22 mouse cellular contexts compared by ENCODE assay signal in genomic region chr2:128032111-128032510, GRCm38 (mm10).
A peak's percentile ranks its signal among the peaks of the same experiment; 100 is the strongest.
DNase-seq lines count a peak whose midpoint lies in the region; ATAC-seq lines count a peak whose summit lies in the region.
"Had no signal": no experiment of that assay in that cellular context is flagged by ENCODE, and none has a peak within 500 bp of the region (broad histone marks: within the 10 kb centered on the region; RNA-seq: fewer than 3 reads in every experiment).

No protein-coding gene starts in this region.

- no peak overlapping the region for H3K4me3 ChIP-seq in kidney, embryonic 14.5 days (ENCODE audit: low read length)
- H3K4me3 ChIP-seq: embryonic facial prominence, embryonic 15.5 days; forebrain, embryonic 10.5 days; heart, embryonic 12.5 days; hindbrain, embryonic 15.5 days; lung, embryonic 15.5 days; neural tube, embryonic 13.5 days had no signal

- no peaks in the 10 kb centered on the region for H3K4me1 ChIP-seq in kidney, embryonic 14.5 days (ENCODE audit: control insufficient read depth, insufficient read depth, low read length)
- H3K4me1 ChIP-seq: embryonic facial prominence, embryonic 15.5 days; heart, embryonic 12.5 days; hindbrain, embryonic 15.5 days; lung, embryonic 15.5 days; neural tube, embryonic 13.5 days had no signal

- 7% methylated on average over 4 of the region's 4 CpGs for WGBS in kidney, embryonic 14.5 days

- H3K27ac ChIP-seq in kidney, embryonic 14.5 days (ENCODE audit: low read depth, low read length): no peak overlapping the region
- H3K27ac ChIP-seq: embryonic facial prominence, embryonic 15.5 days; forebrain, embryonic 10.5 days; hindbrain, embryonic 15.5 days; lung, embryonic 15.5 days; neural tube, embryonic 13.5 days had no signal

- no peak overlapping the region for H3K4me2 ChIP-seq in kidney, embryonic 14.5 days (replicated peaks; ENCODE audit: low read depth, low read length)
- H3K4me2 ChIP-seq: embryonic facial prominence, embryonic 15.5 days; heart, embryonic 12.5 days; hindbrain, embryonic 15.5 days; liver, embryonic 11.5 days; lung, embryonic 15.5 days; neural tube, embryonic 13.5 days had no signal

- ATAC-seq in kidney, embryonic 14.5 days (ENCODE audit: low FRiP score, low TSS enrichment): no peak
- ATAC-seq: CD4-positive, CD25-positive, alpha-beta regulatory T cell, adult 4 months had no signal

- no peaks in the 10 kb centered on the region for H3K27me3 ChIP-seq in kidney, embryonic 14.5 days (ENCODE audit: control insufficient read depth, insufficient read depth, low read length)
- H3K27me3 ChIP-seq: embryonic facial prominence, embryonic 15.5 days; heart, embryonic 12.5 days; hindbrain, embryonic 15.5 days; lung, embryonic 15.5 days; neural tube, embryonic 13.5 days had no signal

- no peaks in the 10 kb centered on the region for H3K36me3 ChIP-seq in kidney, embryonic 14.5 days (ENCODE audit: control insufficient read depth, insufficient read depth, low read length)
- H3K36me3 ChIP-seq: embryonic facial prominence, embryonic 15.5 days; forebrain, embryonic 10.5 days; heart, embryonic 12.5 days; hindbrain, embryonic 15.5 days; lung, embryonic 15.5 days; neural tube, embryonic 13.5 days had no signal

- no peak overlapping the region for H3K9ac ChIP-seq in kidney, embryonic 14.5 days (ENCODE audit: low read depth, low read length)
- H3K9ac ChIP-seq: embryonic facial prominence, embryonic 15.5 days; heart, embryonic 12.5 days; hindbrain, embryonic 15.5 days; lung, embryonic 15.5 days; neural tube, embryonic 13.5 days had no signal

- H3K9me3 ChIP-seq in kidney, embryonic 14.5 days (ENCODE audit: control insufficient read depth, low read length): no peaks in the 10 kb centered on the region
- H3K9me3 ChIP-seq: embryonic facial prominence, embryonic 15.5 days; forebrain, embryonic 10.5 days; heart, embryonic 12.5 days; hindbrain, embryonic 15.5 days; lung, embryonic 15.5 days; neural tube, embryonic 13.5 days had no signal

- DNase-seq in 3T3-L1 (ENCODE audit: low read depth, low spot score) (peak; percentile 14), ES-CJ7 (ENCODE audit: low read depth, low spot score) (peak; percentile 12)
- DNase-seq in adrenal gland, postnatal 14 days: peak; percentile 76
- peak; percentile 53 for DNase-seq in embryo, embryonic 9.5 days (ENCODE audit: extremely low spot score)
- DNase-seq in layer of hippocampus, postnatal 14 days (ENCODE audit: low spot score in 2 of 2): no peak
- no peak for DNase-seq in frontal cortex, postnatal 10 days (ENCODE audit: low spot score in 2 of 2)
- no peak for DNase-seq in right cerebral cortex, adult 18-20 months
- DNase-seq: cerebellum, adult 18-20 months; kidney, adult 2 months; layer of hippocampus, postnatal 36 days; left cerebral cortex, postnatal 4 days; right cerebral cortex, postnatal 4 days; thymus, postnatal 36 days had no signal

Comparison
In these comparisons a context has a peak if more than half of its experiments do, and no peak if none do; other contexts are left out.
1. DNase-seq: peak in 3T3-L1 (single experiment), ES-CJ7 (single experiment), adrenal gland, postnatal 14 days (single experiment) and embryo, embryonic 9.5 days (single experiment); none in layer of hippocampus, postnatal 14 days (0 of 2), frontal cortex, postnatal 10 days (0 of 2) and right cerebral cortex, adult 18-20 months (single experiment).